Mouse (Mus musculus) embryo, embryonic 10.5 days (tissue): Measurements from ENCODE around the gene Olfr798.

Source experiments
- DNase-seq: peaks from one replicate; pipeline ENCODE4 v3.0.0-alpha.2; 2015; ENCODE audit warnings: low spot score

Olfr798 gene

DNA sequence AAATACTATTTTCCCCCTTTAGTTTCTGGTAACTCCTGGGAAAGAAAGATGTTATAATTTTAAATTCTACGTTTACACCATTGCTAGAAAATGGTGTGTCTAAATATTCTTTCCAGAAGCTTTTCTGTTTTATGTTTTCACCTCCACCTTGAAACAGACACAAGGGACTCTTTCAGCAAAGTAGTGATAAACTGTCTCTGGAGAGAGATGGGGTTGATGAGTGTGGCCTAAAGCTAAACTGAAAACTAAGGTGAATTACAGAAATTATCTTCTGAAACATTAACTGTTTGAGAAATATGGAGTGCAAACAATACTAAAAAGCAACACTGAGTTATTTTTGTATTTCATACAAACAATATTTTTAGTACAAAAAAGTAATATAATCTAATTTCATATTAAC lies at the start of gene Olfr798:
Gene Olfr798, minus strand, starts transcription at position 101 of the 400 bp plus-strand sequence.
- DNase-seq = no peak

DNA sequence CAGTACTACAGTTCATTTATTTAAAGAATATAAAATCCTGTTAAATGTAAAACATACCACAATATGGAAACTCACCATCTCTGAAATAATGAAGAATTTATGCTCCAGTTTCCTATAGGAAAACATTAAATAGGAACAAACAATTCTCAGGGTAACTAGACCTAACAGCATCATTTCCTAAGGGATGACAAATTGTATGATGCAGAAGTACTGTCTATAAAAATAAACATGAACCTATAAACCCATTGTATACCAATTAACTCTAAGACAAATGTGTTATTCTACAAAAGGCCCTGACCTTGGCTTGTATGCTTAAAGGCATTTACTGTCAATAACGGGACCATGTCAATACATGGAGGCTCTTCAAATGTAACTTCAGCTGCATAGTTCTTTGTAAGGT lies 46.0 kb upstream of the Olfr798 start, which contains the start of gene Olfr801:
Gene Olfr801, minus strand, starts transcription at position 101 of the 400 bp plus-strand sequence.
- DNase-seq = no peak

DNA sequence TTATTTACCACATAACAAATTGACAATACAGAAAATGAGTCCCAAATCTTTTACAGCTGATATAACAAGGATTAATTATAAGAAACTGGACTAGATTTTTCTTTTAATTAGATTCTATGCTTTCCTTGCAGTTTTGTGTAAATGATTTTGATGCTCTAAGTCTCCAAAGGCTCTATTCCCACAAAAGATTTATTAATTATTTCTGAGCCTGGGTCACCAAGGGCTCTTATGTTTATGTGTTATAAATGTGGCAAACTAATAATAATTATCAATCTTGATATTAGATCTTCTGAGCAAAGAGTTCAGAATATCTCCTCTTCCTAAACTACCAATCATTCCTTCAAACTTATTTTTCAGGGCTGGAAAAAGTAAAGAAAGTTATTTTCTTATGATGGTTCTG lies 29.7 kb upstream of the Olfr798 start, which contains the start of gene Olfr800:
Gene Olfr800, plus strand, starts transcription at position 301 of the 400 bp plus-strand sequence.
- no peak for DNase-seq

DNA sequence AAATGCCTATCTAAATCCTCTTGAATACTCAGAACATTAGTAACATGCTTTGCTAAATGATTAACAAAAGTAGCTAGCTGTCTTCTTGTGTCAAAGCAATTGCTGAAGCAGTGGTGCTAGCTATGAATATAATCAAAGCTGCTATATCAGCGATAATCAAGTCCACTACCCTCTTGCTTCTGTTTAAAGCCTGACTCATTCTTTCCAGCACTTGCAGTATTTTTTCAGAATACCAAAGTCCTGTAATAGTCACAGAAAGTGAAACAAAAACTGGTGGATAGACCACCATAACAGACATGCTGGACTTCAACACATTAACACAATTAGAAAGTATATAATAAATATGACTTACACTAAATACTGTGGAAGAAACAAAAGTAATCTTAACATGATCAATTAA lies 24.0 kb upstream of the Olfr798 start:
- no peak for DNase-seq

DNA sequence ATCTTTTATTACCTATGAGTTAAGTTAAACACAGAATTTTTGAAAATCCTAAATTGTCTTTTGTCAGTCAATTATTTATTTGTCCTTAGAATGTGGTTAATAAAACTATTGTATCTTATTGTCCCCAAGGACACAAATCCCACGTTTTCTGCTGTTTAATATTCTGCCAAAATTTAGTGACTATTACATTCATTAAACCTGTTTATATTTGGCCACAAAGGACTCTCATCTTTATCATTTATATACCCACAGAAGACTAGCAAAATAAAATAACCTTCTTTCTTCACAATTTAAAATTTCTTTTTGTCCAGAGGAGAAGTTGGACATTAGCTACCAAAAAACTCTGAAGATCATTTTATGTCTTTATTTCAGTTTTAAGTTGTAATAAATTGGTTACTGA lies 9.4 kb upstream of the Olfr798 start, which contains the start of gene Olfr799:
Gene Olfr799, plus strand, starts transcription at position 301 of the 400 bp plus-strand sequence.
- DNase-seq = no peak

DNA sequence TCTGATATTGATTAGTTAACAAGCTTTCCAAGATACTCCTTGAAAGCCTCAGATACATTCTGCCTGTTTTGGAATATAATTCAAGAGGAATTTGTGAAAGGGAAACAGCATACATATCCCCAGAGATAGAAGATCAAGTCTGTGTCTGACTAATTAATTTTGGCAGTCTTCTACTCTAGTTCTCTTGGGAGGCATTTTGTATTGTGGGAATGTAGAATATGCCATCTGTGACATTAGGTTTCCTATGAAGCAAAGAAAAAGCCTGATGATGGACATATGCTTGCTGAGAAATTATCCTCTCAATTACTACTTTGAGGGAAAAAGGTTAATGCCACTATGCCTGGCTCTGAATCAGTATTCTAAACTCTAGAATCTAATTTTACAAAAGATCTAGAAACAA lies 4.5 kb downstream of the Olfr798 start:
- DNase-seq = no peak

DNA sequence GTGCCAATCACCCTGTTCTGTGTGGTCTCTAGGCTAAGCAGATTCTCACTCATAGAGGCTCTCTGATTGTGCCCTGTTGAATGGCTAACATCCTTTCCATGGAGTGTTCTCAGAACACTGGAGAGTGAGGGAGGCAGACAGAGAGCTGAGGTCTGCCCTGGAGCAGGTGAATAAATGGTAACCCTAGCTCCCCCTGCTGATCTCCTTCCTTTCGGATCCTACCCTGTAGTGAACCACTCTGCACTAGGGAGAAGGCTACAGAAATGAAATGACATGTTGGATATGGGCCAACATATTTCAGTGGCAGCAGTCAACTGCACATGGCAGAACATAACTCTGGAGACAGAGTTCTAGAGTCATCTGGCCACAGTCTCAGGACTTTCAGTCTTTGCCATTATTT lies 6.0 kb downstream of the Olfr798 start:
- peak; percentile 9 for DNase-seq

DNA sequence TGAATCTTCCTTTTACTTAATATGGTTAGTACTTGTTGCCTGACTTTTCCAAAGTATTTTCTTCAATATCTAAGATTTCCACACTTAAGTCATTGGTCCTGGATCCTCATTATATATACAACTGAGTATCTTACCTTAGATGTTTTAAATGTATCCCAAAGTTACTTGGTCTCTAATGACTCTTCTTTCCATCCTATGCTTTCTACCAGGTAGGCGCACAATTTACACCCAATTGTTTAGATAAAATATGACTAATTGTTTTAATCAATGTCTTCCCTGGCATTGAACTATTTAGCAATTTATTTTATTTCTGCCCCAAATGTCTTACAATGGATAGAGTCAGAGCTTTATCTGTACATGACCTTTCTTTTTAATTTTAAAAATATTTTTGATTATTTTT lies 15.3 kb downstream of the Olfr798 start, which contains the start of gene Olfr796:
Gene Olfr796, minus strand, starts transcription at position 101 of the 400 bp plus-strand sequence.
- DNase-seq = no peak

DNA sequence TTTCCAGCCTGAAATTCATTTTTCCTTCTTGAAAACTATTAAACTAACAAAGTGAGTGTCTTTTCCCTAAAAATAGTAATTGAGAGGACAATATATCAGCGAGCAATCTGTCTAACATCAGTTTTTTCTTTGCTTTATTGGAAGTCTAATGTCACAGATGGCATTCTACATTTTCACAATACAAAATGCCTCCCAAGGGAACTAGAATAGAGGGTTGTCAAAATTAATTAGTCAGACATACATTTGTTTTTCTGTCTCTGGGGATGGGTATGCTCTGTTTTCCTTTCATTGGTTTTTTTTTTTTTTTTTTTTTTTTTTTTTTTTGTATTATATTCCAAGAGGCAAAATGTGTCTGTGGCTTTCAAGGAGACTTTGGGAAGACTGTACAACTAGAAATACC lies 50.7 kb downstream of the Olfr798 start:
- no peak for DNase-seq
